Mouse (Mus musculus) forelimb bud, embryonic 11.5 days (tissue): ENCODE results near the gene Dock6.
"Not testable (repeated sequence)": the region's sequence is repeated elsewhere in the genome, so short reads cannot be mapped to it uniquely, and the experiment has no call there.

ENCODE experiments used
- DNase-seq: peaks from one replicate; pipeline ENCODE4 v3.0.0-alpha.2; 2012; ENCODE audit warnings: low read depth, low spot score

Dock6 gene

DNA sequence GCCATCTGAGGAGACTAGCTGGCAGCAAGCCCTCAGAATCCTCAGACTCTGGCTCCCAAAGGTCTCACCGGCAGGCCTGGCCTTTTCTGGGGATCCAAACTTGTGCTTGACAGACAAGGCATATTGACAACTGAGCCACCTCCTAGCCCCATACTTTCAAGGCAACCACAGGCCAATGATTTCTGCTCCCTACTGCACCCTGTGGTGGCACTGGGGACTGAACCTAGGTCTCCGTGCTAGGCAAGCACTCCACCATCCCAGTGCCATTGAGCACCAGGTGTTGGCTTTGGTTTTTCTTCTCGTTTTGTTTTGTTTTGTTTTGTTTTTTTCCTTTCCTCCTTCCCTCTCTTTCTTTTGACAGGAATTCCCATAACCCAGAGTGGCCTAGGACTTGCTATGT is 43.9 kb downstream of the Dock6 start:
- DNase-seq: no peak

DNA sequence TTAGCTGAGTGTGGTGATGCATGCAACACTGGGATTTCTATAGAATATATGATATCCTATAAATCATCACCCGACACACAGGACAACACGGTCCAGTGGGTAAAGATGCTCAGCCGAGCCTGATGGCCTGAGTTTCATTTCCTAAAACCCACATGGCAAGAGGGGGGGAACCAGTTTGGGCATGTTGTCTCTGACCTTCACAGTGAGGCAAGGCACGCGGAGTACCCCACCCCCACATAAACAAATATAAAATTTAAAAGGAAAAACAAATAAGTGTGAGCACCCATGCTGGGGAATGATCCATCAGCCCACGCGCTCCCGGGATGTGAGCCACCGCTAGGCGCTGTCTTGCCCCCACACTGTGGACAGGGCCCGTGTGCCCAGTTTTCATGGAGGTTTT is 45.5 kb downstream of the Dock6 start:
- no peak for DNase-seq

DNA sequence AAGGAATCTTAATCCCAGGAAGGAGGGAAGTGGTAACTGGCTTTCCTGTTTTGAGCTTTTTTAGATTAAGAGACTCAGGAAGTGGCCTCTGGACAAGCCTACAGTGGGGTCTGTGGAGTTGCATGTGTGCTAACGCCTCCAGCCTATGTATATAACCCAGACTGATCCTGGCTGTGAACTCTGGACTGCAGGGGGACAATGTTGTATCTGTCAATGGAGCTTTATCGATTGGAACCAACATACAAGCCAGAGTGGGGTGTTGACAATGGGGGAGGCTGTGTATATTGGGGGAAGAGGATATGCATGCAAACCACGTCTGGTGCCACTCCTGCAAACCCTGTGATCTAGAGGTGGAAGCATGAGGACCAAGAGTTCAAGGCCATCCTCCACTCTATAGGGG is 46.1 kb downstream of the Dock6 start:
- DNase-seq: no peak

DNA sequence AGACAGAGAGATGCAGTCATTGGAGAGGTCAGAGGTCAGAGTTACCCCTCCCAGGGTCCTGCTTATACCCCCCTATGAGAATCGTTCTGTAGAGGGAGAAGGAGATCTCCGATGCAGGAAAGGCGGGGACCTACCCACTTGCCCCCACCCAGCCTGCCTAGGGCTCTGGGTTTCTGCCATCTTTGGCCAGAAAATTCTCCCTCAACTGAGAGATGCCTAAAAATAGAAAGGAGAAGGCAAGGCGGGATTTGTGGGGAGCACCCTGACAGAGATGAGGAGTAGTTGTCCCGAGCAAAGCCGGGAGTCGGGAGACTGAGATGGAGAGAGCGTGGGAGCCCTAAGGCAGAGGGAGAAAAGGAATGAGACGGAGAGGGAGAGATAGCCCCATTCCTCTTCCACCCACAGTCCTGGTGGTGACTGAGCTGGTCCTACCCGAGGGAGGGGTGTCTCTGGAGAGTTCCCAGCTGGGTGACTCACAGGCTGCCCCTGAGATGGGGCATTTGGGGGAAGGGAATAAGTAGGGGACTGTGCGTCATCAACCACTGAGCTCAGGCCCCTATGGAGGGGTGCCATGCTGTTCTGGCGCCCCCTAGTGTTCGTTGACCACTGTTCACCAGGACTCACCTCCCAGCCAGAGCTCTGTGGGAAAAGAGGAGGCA is 48.3 kb downstream of the Dock6 start:
- peak; percentile 84 for DNase-seq

DNA sequence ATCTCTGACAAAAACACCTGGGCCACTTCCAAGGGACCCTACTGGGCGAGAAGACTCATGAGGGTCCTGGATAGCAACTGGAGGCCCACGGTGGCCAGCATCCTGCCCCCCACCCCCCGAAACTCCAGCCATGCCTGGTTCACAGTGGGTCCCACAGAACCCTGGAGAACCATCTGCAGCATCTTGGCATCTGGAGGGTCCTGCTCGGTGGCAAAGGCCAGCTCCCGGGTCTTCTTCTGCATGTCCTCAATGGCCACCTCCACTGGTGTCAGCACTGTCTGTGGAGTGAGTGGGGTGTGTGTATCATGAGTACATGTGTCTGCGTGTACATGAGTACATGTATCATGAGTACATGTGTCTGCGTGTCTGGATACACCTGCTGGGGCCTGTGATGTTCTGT is 50.8 kb downstream of the Dock6 start:
- no peak for DNase-seq

DNA sequence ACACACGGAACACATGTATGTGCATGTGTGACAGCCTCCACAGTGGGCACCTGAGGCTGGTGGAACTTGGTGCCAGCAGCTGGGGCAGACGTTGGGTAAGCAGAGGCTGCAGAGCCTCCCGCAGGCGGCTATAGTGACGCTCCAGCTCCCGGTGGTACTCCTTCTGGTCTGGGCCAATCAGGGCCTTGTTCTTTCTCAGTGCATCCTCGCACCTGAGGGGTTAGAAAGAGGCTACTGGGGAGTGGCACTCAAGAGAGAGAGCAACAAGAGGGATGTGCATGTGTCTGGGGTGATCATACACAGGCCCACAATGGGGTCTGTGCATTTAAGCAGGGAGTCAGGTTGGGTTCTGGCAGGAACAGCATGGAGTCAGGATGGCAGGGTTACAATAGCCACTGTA is 51.3 kb downstream of the Dock6 start:
- DNase-seq: no peak

DNA sequence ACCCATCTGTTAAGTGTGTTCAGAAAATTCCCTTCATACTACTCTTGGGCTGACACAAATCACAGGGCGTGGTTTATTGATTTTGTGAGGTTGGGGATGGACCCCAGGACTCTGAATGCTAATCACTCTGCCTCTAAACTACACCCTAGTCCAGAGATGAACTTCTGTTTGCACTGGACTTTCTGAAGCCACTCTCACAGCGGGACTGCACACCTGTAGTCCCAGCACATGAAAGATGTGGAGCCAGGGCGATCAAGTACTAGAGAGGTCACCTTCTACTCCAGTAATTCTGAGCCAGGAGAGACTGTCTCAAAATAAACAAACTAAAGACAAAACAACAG is 53.5 kb downstream of the Dock6 start:
- no peak for DNase-seq

DNA sequence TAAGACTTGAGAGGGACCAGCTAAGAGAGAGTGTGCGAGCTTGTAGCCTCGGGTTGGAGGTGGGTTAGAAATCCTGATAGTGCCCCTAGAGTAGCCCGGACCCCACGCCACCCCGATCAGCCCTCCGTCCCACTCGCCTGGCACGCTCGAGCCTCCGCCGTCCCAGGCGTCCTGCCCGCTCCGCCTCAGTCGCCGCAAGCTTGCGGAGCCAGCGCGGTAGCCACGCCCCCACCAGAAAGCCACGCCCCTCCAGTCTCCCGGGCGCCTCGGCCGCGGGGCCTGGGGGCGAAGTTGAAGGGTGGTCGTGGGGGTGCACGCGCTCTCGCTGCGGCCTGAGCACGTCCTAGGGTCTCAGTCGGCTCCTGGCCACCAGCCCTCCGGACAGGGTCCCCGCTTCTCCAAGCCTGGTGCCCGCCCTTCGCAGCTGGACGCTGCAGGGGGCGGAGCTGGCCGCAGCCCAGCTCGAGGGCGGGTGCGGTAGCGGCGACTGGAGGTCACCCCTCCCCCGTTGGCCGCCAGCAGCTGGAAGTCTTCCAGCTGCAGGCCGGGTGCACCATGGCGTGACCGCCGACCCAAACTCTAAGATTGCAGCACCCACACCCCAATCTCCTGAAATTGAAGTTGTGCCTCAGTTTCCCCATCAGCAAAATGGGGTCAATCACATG is 54.0 kb downstream of the Dock6 start, which contains the start of gene Kank2:
TSS of gene Kank2 (minus strand) at position 400 of the 665 bp plus-strand sequence.
- DNase-seq: peak; percentile 82

DNA sequence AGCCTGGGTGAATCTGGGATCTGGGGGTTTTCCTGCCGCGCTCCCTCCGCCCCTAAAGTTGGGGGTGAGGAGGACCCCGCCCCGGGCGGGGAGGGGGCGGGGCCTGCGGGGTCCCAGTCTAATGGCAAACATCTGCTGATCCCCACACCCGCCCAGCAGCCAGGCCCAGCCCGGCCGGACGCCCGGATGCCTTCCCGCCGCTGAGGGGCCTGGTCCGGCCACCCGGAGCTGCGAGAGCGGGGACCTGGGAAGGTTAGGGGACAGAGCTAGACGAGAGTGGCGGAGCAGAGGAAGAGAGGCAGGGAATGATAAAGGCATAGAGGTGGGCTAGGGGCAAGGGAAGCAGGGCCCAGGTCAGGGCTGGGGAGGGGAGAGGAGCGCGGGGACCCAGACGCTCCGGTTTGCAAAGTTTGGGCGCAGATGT is 54.5 kb downstream of the Dock6 start:
- DNase-seq: peak; percentile 78

DNA sequence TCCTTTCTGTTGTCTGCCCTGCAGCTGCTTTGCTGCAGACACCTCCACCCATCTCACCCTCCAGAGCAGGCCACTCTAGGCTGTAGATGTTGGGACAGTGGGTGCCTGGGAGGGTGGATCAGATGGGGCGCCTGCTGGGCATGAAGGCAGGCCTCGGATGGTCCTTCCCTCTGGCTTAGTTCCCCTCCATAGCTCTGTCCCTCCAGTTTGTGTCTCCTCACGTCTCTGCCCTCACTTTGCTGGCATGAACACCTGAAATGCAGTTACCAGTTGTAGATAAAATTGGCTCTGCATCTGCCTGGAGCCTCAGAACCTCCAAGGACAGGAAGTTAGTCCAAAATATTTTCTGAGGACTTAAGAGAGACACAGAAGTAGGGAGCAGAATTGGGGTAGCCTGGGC is 55.5 kb downstream of the Dock6 start:
- no peak for DNase-seq

DNA sequence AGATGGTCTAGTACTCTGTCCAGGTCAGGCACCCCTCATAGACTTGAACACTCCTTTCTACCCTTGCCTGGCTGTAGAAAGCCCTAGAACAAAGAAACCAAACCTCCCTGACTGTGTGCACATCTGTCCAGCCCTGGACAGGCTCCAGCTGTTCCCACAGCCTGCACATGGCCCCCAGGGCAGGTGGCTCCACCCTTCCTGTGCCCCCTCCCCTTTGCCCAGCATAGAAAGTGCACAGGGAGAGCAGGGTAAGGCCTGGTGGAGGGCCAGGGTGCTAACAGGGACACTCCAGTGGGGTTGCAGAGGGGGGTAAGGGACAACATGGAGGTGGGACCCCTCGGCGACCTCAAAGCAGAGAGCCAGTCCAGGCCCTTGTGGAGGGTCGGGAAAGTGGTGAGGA is 56.2 kb downstream of the Dock6 start:
- DNase-seq: no peak

DNA sequence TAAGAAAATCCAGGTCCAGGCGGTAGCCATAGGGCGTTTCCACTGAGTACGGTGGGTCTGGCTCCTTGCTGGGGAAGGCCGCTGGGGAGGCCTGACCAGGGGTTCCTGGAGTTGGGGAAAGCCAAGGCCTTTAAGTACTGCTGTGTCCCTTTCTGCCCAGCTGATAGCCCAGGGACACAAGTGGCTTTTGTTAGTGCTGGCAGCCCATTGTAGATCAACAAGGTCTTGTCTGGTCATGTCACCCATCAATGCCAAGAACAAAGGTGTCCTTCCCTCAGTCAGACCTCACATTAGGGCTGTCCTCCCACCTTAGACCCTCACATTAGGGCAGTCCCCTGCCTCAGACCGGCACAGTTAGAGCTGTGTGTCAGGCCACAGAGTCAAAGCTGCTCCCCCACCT is 56.9 kb downstream of the Dock6 start:
- DNase-seq: no peak

DNA sequence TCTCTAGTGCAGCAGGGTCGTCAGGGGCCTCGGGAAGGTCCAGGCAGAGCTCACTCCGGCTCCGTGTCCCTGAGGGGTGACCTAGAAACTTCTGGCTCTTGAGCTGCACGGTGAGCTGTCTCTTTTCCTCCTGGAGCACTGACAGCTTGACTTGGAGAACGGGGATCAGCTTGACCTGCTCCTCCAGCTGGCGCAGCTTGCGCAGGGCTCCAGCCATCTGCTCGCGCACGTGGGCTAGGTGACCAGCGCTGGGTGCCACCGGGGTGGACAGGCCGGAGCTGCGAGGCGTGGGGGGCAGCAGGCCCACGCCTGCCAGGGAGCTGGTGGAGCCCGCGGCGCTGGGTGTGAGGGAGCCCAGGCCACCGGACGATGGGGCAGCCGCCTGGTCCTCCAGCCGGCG is 57.5 kb downstream of the Dock6 start:
- DNase-seq: no peak

DNA sequence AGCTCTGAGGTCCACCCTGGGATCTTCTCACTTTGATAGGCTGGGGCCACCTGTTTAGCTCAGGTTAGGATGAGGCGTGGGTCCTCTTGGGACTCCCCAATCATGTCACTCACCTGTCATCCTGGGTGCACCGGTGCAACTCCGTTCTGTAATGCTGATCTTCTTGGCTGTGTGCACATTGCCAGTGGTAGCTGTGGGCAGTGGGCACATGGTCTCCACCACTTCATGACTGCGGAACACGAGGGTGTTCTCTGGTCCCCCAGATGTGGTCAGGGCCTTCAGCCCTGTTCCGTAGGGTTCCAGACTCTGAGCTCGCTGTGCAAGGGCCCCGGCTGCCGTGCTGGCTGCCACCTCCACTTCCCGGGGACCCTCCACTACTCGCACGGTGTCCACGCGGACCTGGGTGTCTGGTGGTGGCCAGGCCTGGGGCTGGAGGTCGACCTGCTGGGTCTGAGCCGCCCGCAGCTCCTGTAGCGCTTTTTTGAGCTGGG is 58.0 kb downstream of the Dock6 start:
- no peak for DNase-seq

DNA sequence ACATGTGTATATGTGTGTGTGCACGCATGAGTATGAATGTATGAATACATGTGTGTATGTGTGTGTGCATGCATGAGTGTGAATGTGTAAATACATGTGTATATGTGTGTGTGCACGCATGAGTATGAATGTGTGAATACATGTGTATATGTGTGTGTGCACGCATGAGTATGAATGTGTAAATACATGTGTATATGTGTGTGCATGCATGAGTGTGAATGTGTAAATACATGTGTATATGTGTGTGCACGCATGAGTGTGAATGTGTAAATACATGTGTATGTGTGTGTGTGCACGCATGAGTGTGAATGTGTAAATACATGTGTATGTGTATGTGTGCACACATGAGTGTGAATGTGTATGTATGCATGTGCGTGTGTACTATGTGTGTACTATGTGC is 58.9 kb downstream of the Dock6 start:
- not testable (repeated sequence) for DNase-seq

DNA sequence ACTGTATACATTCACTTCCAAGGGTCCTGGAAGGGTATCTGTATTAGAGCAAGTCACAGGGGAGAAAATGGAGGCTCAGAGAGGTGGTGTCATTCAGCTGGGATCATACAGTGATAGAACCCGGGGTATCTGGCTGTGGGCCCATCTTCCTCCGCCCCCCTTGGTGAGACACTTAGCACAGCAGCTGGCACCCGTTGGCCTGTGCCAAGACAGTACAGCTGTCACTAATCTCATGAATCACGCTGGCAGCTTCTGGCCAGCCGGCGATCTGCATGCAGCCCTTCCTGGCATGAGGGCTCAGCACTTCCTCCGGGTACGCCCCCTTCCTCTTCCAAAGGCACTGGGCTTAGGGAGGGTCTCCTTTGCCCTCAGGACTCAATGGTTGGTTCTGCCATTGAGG is 59.8 kb downstream of the Dock6 start:
- no peak for DNase-seq

DNA sequence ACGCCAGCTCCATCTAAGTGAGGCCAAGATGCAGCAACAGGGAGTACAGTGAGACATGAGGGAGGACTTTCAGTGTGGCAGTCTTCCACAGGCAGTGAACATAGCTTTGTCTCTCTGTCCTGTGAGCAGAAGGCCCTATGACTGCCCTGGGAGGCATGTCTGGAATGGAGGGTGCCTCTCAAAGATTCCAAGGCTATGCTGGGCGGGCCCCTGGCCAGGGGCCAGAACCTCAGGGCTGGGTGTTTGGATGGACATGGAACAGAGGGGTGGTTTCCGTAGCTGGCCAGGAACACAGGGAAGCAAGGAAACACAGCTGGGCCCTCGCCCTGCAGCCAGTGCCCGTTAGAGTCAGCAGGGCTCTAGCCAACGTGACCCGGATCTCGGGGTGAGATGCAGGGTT is 60.6 kb downstream of the Dock6 start:
- DNase-seq: no peak

DNA sequence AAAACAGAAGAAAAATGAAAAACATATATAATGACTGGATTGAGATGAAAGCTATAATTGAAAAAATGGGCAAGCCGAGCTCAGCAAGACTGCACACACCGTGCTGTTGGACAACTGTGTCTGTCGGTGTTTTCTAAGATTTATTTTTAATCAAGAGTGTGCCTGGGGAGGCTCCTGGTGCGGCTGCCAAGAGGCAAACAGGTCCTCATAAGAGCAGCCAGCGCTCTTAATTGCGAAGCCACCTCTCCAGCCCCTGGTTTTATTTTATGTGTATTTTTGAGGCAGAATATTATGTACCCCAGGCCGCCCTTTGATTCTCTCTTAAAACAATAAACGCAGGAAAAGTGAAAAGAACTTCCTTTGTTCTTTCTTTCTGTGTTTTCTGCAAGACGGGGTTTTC is 64.2 kb downstream of the Dock6 start:
- DNase-seq: no peak

DNA sequence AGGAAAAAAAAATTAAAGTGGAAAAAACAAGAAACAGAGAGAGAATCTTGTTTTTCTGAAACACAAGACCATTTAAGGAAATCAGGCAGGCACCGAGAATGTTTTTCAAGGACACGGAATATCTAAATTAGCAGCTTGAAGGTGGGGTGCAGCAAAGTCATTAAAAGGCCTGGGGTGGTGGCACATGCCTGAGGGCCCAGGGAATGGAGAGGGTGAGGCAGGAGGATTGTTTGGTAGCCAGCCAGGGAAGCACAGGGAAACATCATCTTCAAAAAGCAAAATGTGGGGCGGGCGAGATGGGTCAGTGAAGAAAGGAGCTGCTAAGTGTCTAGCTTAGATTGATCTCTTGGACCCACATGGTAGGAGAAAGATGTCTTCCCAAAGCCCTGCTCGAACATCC is 64.8 kb downstream of the Dock6 start:
- no peak for DNase-seq

DNA sequence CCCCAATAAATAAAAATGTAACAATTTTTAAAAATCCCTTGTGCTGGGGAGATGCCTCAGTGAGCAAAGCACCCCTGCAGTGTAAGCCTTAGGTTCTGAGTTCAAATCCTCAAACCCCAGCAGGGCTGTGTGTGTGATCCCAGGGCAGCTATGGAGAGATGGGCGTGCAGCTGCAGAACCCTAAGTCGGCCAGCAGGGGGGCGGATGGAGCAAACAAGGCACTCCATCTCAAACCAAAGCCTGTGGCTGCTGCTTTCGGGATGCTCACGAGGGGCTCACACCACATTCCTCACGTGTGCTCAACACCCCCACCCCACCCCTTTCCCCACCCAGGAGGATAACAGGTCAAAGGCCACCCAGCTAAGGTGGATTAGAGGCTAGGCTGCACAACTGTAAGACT is 65.5 kb downstream of the Dock6 start:
- DNase-seq: peak; percentile 56

DNA sequence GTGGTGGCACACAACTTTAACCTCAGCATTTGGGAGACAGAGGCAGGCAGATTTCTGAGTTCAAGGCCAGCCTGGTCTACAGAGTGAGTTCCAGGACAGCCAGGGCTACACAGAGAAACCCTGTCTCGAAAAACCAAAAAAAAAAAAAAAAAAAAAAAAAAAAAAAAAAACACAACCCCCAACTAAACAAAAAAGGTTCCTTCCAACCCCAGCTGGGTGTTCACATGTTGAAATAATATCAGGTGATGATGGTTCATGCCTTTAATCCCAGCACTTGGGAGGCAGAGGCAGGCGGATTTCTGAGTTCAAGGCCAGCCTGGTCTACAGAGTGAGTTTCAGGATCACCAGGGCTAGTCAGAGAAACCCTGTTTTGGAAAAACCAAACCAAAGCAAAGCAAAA is 66.1 kb downstream of the Dock6 start:
- DNase-seq: not testable (repeated sequence)

DNA sequence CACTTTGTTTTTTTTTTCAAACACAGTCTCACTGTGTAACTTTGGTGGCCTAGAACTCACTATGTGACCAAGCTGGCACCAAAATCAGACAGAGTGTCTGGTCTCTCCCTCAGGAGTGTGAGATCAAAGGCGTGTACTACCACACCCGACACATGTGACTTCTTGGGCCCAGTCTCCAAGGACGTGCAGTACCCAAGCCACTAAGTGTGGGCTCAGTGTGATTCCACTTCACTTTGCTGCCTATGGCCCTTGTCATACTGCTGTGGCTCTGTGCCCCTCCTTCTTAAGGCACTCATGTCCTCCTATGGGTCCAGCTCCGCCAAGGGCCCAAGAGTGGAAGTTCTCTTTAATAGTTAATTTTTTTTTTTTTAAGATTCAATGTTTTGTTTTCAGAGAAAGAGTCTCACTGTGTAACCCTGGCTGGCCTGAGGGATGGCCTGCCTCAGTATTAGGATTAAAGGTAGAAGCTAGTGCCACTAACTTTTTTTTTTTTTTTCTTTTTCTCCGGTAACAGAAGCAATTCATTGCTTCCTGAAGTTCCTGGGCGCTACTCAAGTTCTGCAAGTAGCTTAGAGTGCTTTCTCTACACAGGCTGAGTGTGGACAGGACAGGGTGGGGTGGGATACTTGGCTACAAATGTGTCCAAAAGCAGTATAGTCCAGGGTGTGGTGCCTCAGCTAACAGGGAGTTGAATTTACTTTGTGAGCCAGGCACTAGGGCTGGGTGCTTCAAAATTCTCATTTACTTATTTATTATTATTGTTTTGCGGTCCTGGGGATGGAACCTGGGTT is 67.7 kb downstream of the Dock6 start:
- DNase-seq: no peak
